Mouse (Mus musculus) neutrophil, adult 5-6 weeks (primary cell): ENCODE results near the gene Scube3. TPM values are rescaled to one million over a fixed set of nuclear protein-coding genes. Genes with fewer than 3 reads are reported as not detected.

Experiments used
- ATAC-seq: fragments of 151-379, 151-347 bp; 2 replicates; pipeline ENCODE4 v1.8.0; 2017; ENCODE audit warnings: mild to moderate bottlenecking, moderate TSS enrichment; ENCODE audit not compliant: insufficient number of reproducible peaks, poor library complexity, low FRiP score, severe bottlenecking; ENCODE audit errors: extremely low read depth
- total RNA-seq: library from RNA; stranded (forward); fragments of 200-1000 nt; gene quantifications from 2 replicates; pipeline ENCODE4 v1.2.3, GENCODE M21; 2017

Scube3 gene
- total RNA-seq, 1 experiment from 2014 or later = 0.12 TPM

GRCm38 (mm10) chr17:28130391-28131125 lies 11.4 kb upstream of the Scube3 start:
- ATAC-seq = no peak

GRCm38 (mm10) chr17:28131156-28131555 lies 10.8 kb upstream of the Scube3 start:
- no peak for ATAC-seq

GRCm38 (mm10) chr17:28133193-28133592 lies 8.7 kb upstream of the Scube3 start:
- no peak for ATAC-seq

- no peak for ATAC-seq
Observed at GRCm38 (mm10) chr17:28135496-28135895, 6.4 kb upstream of the Scube3 start.

GRCm38 (mm10) chr17:28136266-28136665 lies 5.7 kb upstream of the Scube3 start:
- ATAC-seq = no peak

- ATAC-seq = no peak
Observed at GRCm38 (mm10) chr17:28138013-28138412, 3.9 kb upstream of the Scube3 start.

- no peak for ATAC-seq
Observed at GRCm38 (mm10) chr17:28138685-28139084, 3.3 kb upstream of the Scube3 start.

- no peak for ATAC-seq
Observed at GRCm38 (mm10) chr17:28140431-28141204, 1.3 kb upstream of the Scube3 start.

GRCm38 (mm10) chr17:28141205-28141650 lies 713 bp upstream of the Scube3 start:
- ATAC-seq = no peak

- no peak for ATAC-seq
Observed at GRCm38 (mm10) chr17:28142700-28143610, 1.0 kb downstream of the Scube3 start.

GRCm38 (mm10) chr17:28143751-28144150 lies 1.8 kb downstream of the Scube3 start:
- no peak for ATAC-seq

GRCm38 (mm10) chr17:28144241-28144640 lies 2.3 kb downstream of the Scube3 start:
- no peak for ATAC-seq

- no peak for ATAC-seq
Observed at GRCm38 (mm10) chr17:28148288-28148687, 6.3 kb downstream of the Scube3 start.

GRCm38 (mm10) chr17:28149734-28150133 lies 7.8 kb downstream of the Scube3 start:
- no peak for ATAC-seq

GRCm38 (mm10) chr17:28150456-28150855 lies 8.5 kb downstream of the Scube3 start:
- ATAC-seq = no peak

- ATAC-seq = no peak
Observed at GRCm38 (mm10) chr17:28153095-28153494, 11.2 kb downstream of the Scube3 start.

GRCm38 (mm10) chr17:28154970-28155369 lies 13.0 kb downstream of the Scube3 start:
- ATAC-seq = no peak

- ATAC-seq = no peak
Observed at GRCm38 (mm10) chr17:28160361-28160760, 18.4 kb downstream of the Scube3 start.

- no peak for ATAC-seq
Observed at GRCm38 (mm10) chr17:28161310-28161881, 19.5 kb downstream of the Scube3 start.
